Mouse (Mus musculus) stomach, postnatal 0 days (tissue): ENCODE data around the gene Sec14l3.
"Not testable (repeated sequence)": the region's sequence is repeated elsewhere in the genome, so short reads cannot be mapped to it uniquely, and the experiment has no call there.

Experiments used
- CTCF ChIP-seq: IDR thresholded peaks from 2 replicates; pipeline ENCODE4 v1.5.1; 2016; ENCODE audit warnings: antibody characterized with exemption, low read depth, mild to moderate bottlenecking, moderate library complexity
- EP300 ChIP-seq: optimal IDR thresholded peaks from 2 replicates; pipeline ENCODE3; 2016; ENCODE audit warnings: antibody characterized with exemption

GRCm38 (mm10) chr11:4107901-4108300, 43.3 kb downstream of the Sec14l3 start:
- not testable (repeated sequence) for TF ChIP-seq CTCF, EP300
